In the genomic region with DNA sequence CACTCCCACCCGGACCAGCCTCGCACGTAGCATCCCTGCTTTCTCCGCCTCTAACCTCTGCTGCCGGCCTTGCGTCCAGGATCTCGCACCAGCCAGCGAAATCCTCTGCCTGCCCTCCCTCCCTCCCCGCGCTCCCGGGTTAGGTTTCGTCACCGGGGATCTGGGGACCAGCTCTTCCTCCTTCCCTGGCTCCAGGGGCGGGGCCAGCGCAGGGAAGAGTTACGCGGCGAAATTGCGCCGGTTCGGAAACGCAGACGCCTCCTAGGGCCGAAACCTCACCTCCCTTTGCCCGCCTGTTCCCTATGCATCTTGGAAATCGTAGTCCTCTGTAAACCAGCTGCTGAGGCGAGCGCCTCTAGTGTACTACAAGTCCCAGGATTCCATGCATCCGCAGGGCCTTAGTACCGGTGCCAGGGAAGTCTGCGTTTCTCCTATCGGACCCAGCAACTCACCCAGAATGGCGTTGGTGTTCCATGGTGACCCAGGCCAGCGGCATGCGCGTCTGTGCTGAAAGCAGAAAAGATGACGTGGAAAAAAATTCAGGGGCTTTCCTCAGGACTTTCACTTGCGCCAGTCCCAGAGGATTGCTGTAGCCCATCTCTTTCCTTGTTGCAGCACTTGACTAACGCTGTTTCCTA, we compare ENCODE assay signal across 8 mouse cellular contexts. TPM values are rescaled to one million over a fixed set of nuclear protein-coding genes. Genes with fewer than 3 reads are reported as not detected.
DNase-seq lines count a peak whose midpoint lies in the region; ATAC-seq and TF ChIP-seq lines count a peak whose summit lies in the region.

A gene (minus strand): TSS at position 199 of the 638 bp plus-strand sequence.

- no peaks in the 10 kb centered on the region for H3K9me3 ChIP-seq in G1E (replicated peaks)
- H3K9me3 ChIP-seq in neural tube, embryonic 15.5 days (replicated peaks): no peaks in the 10 kb centered on the region

- 1% methylated on average over 39 of the region's 39 CpGs for WGBS in lung, adult 2 months
- WGBS in neural tube, embryonic 15.5 days: under 1% methylated on average over 39 of the region's 39 CpGs

- no peaks in the 10 kb centered on the region for H3K36me3 ChIP-seq in G1E (replicated peaks)
- H3K36me3 ChIP-seq in neural tube, embryonic 15.5 days: no peaks in the 10 kb centered on the region

- H3K4me3 ChIP-seq in G1E (ENCODE audit: low read depth, low read length): peak within 1 kb of the TSS; percentile 55; the same call in 1 of the 2 replicates
- H3K4me3 ChIP-seq in layer of hippocampus, adult 2 months: peak within 1 kb of the TSS; percentile 88
- H3K4me3 ChIP-seq in lung, adult 2 months (replicated peaks; ENCODE audit: extremely low read depth, low read depth, low read length): peak within 1 kb of the TSS; percentile 79
- peak within 1 kb of the TSS; percentile 66 for H3K4me3 ChIP-seq in neural tube, embryonic 15.5 days (replicated peaks)

- no peak for TF ChIP-seq CTCF in G1E (IDR thresholded peaks at IDR 0.05; ENCODE audit: low read depth, low read length)
- TF ChIP-seq CTCF in layer of hippocampus, adult 2 months (conservative IDR thresholded peaks at IDR 0.05): peak; percentile 56
- TF ChIP-seq CTCF in lung, adult 2 months (IDR thresholded peaks at IDR 0.05; ENCODE audit: insufficient read depth, low read length): no peak

- H3K27ac ChIP-seq in layer of hippocampus, adult 2 months: peak within 1 kb of the TSS; percentile 94
- H3K27ac ChIP-seq in neural tube, embryonic 15.5 days (replicated peaks): peak within 1 kb of the TSS; percentile 92

- peak; percentile 80 for ATAC-seq in G1E (ENCODE audit: extremely low read depth, insufficient number of reproducible peaks, low FRiP score, poor library complexity, severe bottlenecking)
- peak; percentile 98 for ATAC-seq in neural tube, embryonic 15.5 days (ENCODE audit: low FRiP score)

- DNase-seq in G1E (ENCODE audit: low spot score): no peak
- DNase-seq in cerebellum, adult 18-20 months: peak; percentile 96 to 99
- DNase-seq in forelimb bud, embryonic 11.5 days (ENCODE audit: low read depth, low spot score): peak; percentile 98
- DNase-seq in heart, postnatal 4 days: peak; percentile 95
- peak; percentile 97 to 98 for DNase-seq in layer of hippocampus, adult 2 months (ENCODE audit: low spot score in 2 of 2)
- DNase-seq in lung, adult 2 months: peak; percentile 90
- DNase-seq in testis, postnatal 14 days (ENCODE audit: low spot score): peak; percentile 94

- H3K4me2 ChIP-seq in neural tube, embryonic 15.5 days: peak within 1 kb of the TSS; percentile 86

- H3K9ac ChIP-seq in neural tube, embryonic 15.5 days (replicated peaks): peak within 1 kb of the TSS; percentile 69

- peak; percentile 95; the same call in 1 of the 2 replicates for TF ChIP-seq POLR2A in lung, adult 2 months (IDR thresholded peaks at IDR 0.05; ENCODE audit: borderline replicate concordance, extremely low read depth, low read depth, low read length)

- H3K27me3 ChIP-seq in G1E (ENCODE audit: insufficient read depth, low read length): peaks cover 21% of the 10 kb centered on the region
- no peaks in the 10 kb centered on the region for H3K27me3 ChIP-seq in neural tube, embryonic 15.5 days (replicated peaks)

- H3K4me1 ChIP-seq in G1E (ENCODE audit: insufficient read depth, low read depth, low read length): no peaks in the 10 kb centered on the region; the same call in 1 of the 2 replicates
- H3K4me1 ChIP-seq in lung, adult 2 months (ENCODE audit: control insufficient read depth, insufficient read depth, low read length): no peaks in the 10 kb centered on the region
- peaks cover 27% of the 10 kb centered on the region for H3K4me1 ChIP-seq in neural tube, embryonic 15.5 days

RNA-seq across cellular contexts. Expression of the gene that starts here (rescaled TPM):
- total RNA-seq in G1E (2014; fragmentation: Nextera tagmentation) (not detected in 2 replicates), G1E (2017) (0.12 and 0.22 TPM in 2 replicates)
- polyA plus RNA-seq in G1E (2012): under 0.01 TPM in 1 of 2 replicates, not detected in the other
- total RNA-seq in heart, postnatal 4 days (2021): 1 to 10 TPM; 1.5 to 1.7 TPM
- 10 to 100 TPM; 30.6 to 32.6 TPM for total RNA-seq in layer of hippocampus, adult 2 months (2021)
- 3.7 and 4.3 TPM in 2 replicates for polyA plus RNA-seq in lung, adult 2 months (2012; rRNA removed)
- polyA plus RNA-seq in neural tube, embryonic 15.5 days (2015; fragmentation: Nextera tagmentation; extraction: Ambion mirVana): 5.2 and 7.7 TPM in 2 replicates

Comparison
In these comparisons a context has a peak if more than half of its experiments do, and no peak if none do; other contexts are left out.
1. RNA of the gene that starts here (total RNA-seq): 30.6 to 32.6 TPM in layer of hippocampus, adult 2 months; 1.5 to 1.7 TPM in heart, postnatal 4 days and 0.12 to 0.22 TPM in G1E; every median in the first group is over 10 times any median in the second.
2. Peak in ATAC-seq and H3K4me3 ChIP-seq in G1E; RNA of the gene not detected or under 1 TPM.
3. Peak in every context shown above with its lines, with median percentiles within 50 percentile points of each other: H3K4me3 ChIP-seq.